Mouse (Mus musculus): ENCODE measurements around the gene Cd96.

Cd96 gene

DNA sequence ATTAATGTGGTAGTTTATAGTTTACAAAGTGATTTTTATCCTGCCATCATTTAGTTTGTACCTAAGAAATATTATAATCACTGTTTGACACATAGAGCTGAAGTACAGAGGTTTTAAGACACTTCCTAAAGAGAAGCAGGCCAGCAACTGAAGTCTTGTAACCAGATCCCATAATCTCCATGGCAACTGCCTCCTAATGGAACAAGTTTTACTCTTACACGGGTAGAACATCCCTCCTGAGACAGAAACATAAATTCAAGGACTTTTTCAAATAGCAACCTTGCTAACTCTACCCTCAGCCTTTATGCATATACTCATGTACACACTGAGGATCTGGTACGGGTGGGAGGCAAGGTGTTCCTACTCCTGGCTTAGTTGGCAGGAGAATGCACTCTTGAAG is 83.8 kb downstream of the Cd96 start:
- no peak for DNase-seq (ENCODE audit: low read depth)

GRCm38 (mm10) chr16:46033896-46034295 is 86.2 kb downstream of the Cd96 start:
- DNase-seq (ENCODE audit: low read depth), result no peak

GRCm38 (mm10) chr16:46022958-46023491 is 97.0 kb downstream of the Cd96 start:
- DNase-seq (ENCODE audit: low read depth), result no peak

GRCm38 (mm10) chr16:46022189-46022928 is 97.7 kb downstream of the Cd96 start:
- peak; percentile 48 for DNase-seq (ENCODE audit: low read depth)

- no peak for DNase-seq (ENCODE audit: low read depth)
These were observed 98.7 kb downstream of the Cd96 start for GRCm38 (mm10) chr16:46021302-46021701.

DNA sequence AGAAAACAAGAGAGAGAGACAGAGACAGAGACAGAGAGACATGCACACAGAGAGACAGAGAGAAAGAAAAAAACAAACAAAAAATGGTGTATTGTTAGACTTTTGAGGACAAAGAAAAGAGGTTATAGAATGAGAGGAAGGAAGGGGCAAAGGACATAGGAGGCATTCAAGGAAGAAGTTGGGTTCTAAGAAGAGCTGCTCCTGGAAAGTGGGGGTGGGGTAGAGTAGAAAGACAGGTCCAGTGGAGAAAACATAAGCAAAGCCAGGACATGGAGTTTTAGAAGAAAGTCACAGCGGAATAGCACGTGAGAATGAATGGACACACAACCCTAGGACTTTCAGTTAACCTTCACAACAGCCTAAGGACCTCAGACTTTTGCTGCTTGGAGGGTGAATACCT is 99.7 kb downstream of the Cd96 start:
- DNase-seq (ENCODE audit: low read depth), result no peak

DNA sequence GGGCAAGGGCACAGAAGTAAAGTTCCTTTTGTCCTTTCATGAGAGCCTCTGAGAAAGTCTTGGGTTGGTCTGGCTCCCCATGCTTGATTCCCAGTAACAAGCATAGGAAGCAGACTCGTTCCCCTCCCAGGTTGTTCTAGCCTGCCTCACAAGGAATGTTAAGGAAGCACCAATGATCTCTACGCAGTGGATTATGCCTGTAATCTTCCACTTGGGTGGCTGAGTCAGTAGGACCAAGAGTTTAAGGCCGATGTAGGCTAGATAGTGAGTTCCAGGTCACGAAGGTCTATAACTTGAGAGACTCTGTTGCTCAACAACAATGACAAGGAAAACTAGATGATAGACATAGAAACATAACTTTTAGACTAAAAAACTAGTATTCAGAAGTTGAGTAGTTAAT is 100.3 kb downstream of the Cd96 start:
- no peak for DNase-seq (ENCODE audit: low read depth)

DNA sequence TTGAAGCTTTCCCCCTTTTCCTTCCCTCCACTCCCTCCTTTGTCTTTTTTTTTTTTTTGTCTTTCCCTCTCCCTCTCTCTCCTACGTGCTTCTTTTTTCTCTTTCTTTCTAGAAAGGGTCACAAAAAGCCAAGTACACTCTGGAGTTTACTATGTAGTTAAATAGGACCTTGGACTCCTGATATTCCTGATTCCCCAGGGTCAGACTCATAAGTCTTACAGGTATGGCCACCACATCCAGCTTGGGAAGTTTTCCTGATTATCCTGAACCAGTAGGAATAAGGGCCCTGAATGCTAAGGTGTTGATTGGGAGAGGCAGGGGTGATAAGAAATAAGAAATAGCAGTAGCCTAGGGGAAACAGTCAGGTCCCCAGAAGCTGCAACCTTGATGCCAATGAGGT is 100.7 kb downstream of the Cd96 start:
- no peak for DNase-seq (ENCODE audit: low read depth)

DNA sequence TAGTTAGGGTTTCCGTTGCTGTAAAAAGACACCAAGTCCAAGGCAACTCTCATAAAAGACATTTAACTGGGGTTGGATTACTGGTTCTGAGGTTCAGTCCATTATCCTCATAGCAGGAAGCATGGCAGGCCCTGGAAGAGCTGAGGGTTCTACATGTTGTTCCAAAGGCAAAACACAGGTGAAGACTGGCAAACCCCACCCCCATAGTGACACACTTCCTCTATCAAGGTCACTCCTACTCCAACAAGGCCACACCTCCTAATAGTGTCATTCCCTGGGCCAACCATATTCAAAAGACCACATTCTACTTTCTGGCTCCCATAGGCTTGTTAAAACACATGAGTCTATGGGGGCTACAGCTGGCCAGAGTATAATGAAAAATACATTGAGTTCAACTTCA is 108.4 kb downstream of the Cd96 start:
- DNase-seq (ENCODE audit: low read depth), result no peak

GRCm38 (mm10) chr16:46010906-46011220 is 109.2 kb downstream of the Cd96 start:
- DNase-seq (ENCODE audit: low read depth), result no peak

- DNase-seq (ENCODE audit: low read depth), result peak; percentile 92
These were observed 109.7 kb downstream of the Cd96 start, which contains the start of gene Plcxd2 for GRCm38 (mm10) chr16:46010153-46010905. Plcxd2 (minus strand) TSS chr16:46010218.

DNA sequence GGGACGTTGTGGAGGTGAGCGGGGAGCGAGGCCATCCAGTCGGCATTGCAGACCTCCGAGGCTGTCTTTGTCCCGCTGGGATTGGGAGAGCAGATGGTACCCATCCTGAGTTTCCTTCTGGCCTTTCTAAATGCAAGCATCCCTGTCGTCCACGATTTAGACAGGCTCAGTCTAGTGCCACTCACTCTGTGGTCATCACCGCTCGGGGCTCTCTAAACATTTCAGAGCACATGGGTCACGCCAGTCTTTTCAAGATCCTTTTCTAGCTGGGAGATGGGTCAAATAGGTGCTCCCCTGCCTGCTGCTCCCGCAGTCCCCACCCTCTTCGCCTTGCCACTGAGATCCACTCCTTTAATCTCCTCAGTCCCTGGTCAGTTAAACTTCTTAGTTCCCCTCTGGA is 110.3 kb downstream of the Cd96 start:
- no peak for DNase-seq (ENCODE audit: low read depth)

- no peak for DNase-seq (ENCODE audit: low read depth)
These were observed 111.3 kb downstream of the Cd96 start for GRCm38 (mm10) chr16:46008766-46009165.

- DNase-seq (ENCODE audit: low read depth), result no peak
These were observed 111.9 kb downstream of the Cd96 start for GRCm38 (mm10) chr16:46008036-46008605.

DNA sequence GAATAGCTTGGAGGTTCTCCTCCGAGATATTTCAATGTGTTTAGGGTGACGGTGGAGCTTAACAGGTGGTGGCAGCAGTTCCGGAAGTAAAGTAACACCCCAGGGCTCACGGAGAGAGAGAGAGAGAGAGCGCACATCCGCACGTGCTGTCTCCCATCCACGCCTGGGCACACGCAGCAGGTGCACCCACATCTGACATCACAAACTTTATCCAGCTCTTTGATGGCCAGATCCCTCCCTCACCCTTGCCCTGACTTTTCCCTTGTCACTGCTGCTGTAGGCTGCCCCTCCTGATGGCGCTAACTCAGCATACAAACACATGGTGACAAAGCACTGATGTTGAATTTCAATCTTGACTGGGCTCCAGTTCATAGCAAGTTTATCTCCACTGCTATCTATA is 113.8 kb downstream of the Cd96 start:
- DNase-seq (ENCODE audit: low read depth), result no peak

DNA sequence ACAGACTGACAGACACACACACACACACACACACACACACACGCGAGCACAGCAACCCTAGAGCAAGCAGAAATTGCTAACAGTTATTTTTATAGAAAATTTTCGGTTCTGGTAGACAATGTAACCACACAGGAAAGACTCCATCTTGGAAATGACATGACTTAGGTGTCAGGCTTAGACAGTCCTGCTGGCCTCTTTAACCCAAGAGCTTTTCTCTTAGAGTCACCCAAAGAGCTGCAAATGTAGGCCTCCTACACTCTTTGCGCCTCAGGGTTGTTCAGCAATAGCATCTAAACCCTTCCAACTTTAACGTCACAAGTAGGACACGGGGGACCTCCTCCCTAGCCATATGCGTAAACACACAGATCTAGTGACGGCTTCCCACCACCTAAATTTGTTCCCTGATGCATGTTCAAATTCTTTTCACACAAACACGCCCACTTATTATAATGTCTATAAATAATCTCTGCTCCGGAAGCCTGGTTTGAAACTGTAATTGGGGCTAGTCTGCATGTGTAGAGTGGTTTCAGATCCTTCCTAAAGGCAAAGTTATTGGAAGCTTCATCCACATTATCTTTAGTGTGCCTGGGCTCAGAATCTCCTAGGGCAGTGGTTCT is 118.4 kb downstream of the Cd96 start:
- DNase-seq (ENCODE audit: low read depth), result no peak

DNA sequence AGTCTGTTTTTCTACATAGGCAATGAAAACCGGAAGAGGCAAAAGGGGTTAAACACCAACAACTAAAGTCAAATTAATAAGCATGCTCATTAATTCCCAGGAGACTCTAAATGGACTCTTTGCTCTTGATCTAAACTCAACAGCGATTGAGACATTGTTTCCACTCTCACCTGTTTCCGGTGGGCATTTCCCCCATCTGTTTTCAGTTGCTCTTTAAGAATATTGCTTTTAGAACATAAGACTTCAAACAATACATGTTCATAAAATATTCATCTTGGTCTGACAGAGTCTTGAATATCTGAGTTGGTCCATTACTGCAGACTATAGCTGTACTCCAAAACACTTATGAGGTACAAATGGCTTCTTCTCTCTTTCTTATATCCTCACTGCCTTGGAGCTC is 119.1 kb downstream of the Cd96 start:
- no peak for DNase-seq (ENCODE audit: low read depth)

DNA sequence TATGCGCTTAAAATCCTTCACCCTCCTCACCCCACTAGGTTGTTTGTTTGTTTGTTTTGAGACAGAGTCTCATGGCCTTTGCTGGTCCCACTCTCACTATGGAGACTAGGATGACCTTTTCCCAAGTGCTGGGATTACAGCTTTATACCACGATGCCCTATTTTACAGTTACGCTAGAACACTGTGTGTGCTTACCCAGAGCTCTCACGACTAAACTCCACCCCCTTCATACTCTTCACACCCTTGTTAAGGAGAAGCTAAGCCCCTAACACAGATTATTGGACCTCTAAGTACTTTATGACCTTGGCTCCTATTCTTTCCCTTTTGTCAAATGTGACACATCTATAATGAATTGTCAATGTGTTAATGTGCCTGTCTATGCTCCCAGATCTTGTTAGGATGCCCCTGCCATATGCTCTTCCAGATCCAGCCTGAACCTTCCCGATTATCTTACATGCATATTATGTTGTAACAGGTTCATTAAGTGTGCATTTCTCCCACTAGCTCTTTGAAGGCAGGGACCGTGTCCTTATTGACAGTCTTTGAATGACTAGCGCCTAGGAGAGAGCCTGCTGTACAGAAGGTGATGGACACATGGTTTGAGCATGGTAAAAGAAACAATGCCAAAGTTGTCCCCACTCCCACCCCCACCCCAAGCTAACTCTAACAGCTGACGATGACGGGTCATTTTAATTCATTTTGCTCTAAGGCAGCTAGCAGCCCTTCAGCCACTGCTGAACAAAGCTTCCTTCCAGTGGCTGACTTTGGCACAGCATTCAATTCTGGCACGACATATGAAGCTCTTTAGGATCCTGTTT is 120.5 kb downstream of the Cd96 start:
- no peak for DNase-seq (ENCODE audit: low read depth)

DNA sequence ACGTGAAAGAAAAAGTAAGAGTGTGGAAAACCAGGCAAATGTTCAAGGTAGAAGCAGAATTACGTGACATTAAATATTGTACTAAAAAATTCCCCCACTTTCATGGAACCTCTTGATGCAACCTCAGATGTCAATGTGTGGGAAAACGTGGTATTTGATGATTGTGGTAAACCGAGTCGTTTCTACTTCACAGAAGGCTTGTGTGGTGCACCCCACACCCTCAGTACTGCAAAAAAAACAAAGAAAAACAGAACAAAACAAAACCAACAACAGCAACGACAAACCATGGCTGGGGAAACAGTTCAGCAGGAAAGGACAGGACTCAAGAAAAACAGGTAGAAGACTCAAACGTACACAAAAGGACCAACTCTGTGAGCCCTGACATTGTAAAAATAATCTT is 121.8 kb downstream of the Cd96 start:
- DNase-seq (ENCODE audit: low read depth), result no peak

GRCm38 (mm10) chr16:45990901-45991676 is 129.0 kb downstream of the Cd96 start:
- no peak for DNase-seq (ENCODE audit: low read depth)

DNA sequence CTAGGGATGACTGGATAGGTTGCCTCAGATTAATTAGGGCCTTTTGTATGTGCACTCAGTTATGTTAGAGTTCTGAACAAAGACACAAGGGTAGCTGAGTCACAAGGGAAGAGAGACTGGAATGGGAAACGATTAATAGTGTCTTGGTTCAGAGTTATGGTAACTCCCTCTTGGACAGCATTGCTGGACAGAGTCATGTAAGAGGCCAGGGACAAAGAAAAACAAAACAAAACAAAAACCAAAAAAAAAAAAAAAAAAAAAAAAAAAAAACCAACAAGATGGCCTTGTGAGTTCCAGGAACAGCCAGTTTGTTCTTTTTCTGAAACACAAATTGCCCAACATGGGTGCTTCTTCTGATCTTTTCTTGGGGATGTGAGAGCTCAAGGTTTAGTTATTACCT is 133.8 kb downstream of the Cd96 start:
- DNase-seq (ENCODE audit: low read depth), result no peak

Data from fibroblast of lung, adult 2 months (primary cell).